Mouse (Mus musculus) forebrain, embryonic 13.5 days (tissue): Measurements from ENCODE around the gene Top3a. TPM values are rescaled to one million over a fixed set of nuclear protein-coding genes. Genes with fewer than 3 reads are reported as not detected.
"Not testable (repeated sequence)": the region's sequence is repeated elsewhere in the genome, so short reads cannot be mapped to it uniquely, and the experiment has no call there.

Source experiments
- ATAC-seq: fragments of 200-750 bp; cut with Nextera tagmentation; 2 replicates; pipeline ENCODE4 v1.8.0; 2017
- H3K27ac ChIP-seq: fragments of 300-500 bp; sonication (generic); 2 replicates; pipeline ENCODE4 v1.5.1; 2015; ENCODE audit warnings: inconsistent platforms, mild to moderate bottlenecking, moderate library complexity
- H3K27me3 ChIP-seq: fragments of 300-500 bp; sonication (generic); 2 replicates; pipeline ENCODE4 v1.6.1; 2015; ENCODE audit warnings: mild to moderate bottlenecking, inconsistent platforms
- H3K36me3 ChIP-seq: fragments of 300-500 bp; sonication (generic); 2 replicates; pipeline ENCODE4 v1.6.1; 2015; ENCODE audit warnings: mild to moderate bottlenecking, inconsistent platforms; ENCODE audit not compliant: poor library complexity, severe bottlenecking
- H3K4me1 ChIP-seq: fragments of 300-500 bp; sonication (generic); 2 replicates; pipeline ENCODE4 v1.6.1; 2015; ENCODE audit warnings: inconsistent platforms
- H3K4me2 ChIP-seq: fragments of 300-500 bp; sonication (generic); 2 replicates; pipeline ENCODE4 v1.6.1; 2015; ENCODE audit warnings: inconsistent platforms, mild to moderate bottlenecking, moderate library complexity
- H3K4me3 ChIP-seq: fragments of 300-500 bp; sonication (generic); 2 replicates; pipeline ENCODE4 v1.5.1; 2015; ENCODE audit warnings: mild to moderate bottlenecking, inconsistent platforms
- H3K9ac ChIP-seq: fragments of 300-500 bp; sonication (generic); 2 replicates; pipeline ENCODE4 v1.6.1; 2015; ENCODE audit warnings: mild to moderate bottlenecking, inconsistent platforms
- H3K9me3 ChIP-seq: fragments of 300-500 bp; sonication (generic); replicated peaks from 2 replicates; pipeline ENCODE4 v1.6.1; 2016; ENCODE audit warnings: inconsistent platforms
- WGBS: fragments of 180-500 bp; shearing (Covaris S2); methylation state at CpG from one replicate; pipeline ENCODE4 v1.1.7; 2015; 5-methylcytosine and 5-hydroxymethylcytosine counted together
- polyA plus RNA-seq: library from polyadenylated mRNA; unstranded; fragments of >200 nt; fragmentation: Nextera tagmentation; extraction: Ambion mirVana; gene quantifications from 2 replicates; pipeline ENCODE4 v1.2.1, GENCODE M21; 2015

Top3a gene
- 14.2 and 15.7 TPM in 2 replicates for polyA plus RNA-seq

DNA sequence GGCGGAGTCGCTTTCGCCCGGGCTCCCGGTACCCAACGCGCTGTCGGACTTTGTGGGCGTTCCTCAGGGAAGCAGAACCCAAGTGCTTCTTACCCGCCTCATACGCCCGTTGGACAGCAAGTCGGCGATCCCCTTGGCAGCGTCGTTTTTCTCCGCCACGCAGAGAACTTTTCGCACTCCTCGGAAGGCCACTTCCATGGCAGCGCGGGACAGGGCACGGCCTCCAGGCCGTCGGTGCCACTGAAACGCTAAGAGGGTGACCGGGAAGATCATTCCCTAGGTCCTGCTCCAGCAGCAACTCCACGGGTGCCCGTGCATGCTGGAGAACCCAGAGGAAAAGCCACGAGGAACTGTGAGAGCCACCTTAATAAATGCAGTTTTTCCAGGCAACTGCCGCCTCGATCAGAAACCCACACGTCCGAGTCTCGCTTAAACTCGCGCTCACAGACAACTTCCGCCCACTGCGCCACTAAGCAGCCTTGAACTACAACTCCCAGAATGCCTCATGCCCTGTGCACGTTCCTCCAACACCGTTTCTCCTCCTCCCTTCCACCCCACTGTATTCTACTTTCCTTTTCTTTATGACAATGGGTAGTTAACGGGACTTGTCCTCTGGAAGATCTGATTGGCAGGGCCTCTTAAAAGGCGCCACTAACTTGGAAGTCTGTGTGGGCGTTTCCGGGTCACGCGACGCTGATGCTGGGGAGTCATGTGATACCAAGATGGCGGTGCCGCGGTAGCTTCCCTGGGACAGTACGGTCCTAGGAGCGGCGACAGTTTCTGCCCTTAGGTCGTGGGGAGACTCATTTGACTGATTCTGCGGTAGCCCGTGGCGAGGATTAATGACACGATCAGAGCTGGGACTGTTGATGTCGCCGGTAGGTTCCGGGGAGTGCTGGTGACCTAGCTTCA lies at the start of gene Top3a, which contains the start of gene Smcr8:
Top3a (minus strand) TSS at position 537 of the 912 bp plus-strand sequence.
Smcr8 (plus strand) TSS at position 696 of the 912 bp plus-strand sequence.
- H3K4me2 ChIP-seq = peak within 1 kb of the TSS; percentile 86
- H3K4me1 ChIP-seq = peaks cover 69% of the 10 kb centered on the region
- no peaks in the 10 kb centered on the region for H3K27me3 ChIP-seq
- peaks cover 26% of the 10 kb centered on the region for H3K36me3 ChIP-seq
- no peaks in the 10 kb centered on the region for H3K9me3 ChIP-seq
- under 1% methylated on average over 62 of the region's 62 CpGs for WGBS
- peak within 1 kb of the TSS; percentile 91 for H3K4me3 ChIP-seq
- H3K27ac ChIP-seq = peak within 1 kb of the TSS; percentile 70
- peak within 1 kb of the TSS; percentile 80 for H3K9ac ChIP-seq
- peak; percentile 99 for ATAC-seq

DNA sequence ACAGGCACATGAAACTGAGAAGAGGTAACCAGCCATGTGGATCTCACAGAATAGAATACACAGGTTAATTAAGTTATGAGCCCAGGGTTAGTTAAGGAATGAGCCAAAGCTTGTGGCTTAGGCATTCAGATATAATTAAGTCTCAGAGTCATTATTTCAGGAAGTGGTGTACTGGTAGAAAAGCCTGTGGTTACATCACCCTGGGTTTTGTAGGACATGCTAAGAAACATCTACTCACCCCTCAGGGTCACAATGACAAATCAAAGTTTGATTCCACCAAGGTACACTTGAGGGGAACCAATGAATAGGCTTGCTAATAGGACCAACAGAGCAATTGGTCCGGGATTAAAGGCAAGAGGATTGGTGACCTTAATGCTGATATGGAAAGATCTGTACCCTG lies 49.5 kb upstream of the Top3a start:
- Histone ChIP-seq H3K9me3 (no peaks in the 10 kb centered on the region), H3K27me3 (no peaks in the 10 kb centered on the region; the same call in 1 of the 2 replicates), H3K27ac (no peak overlapping the region), H3K4me2 (no peak overlapping the region), H3K4me3 (no peak overlapping the region), H3K9ac (no peak overlapping the region), H3K36me3 (no peaks in the 10 kb centered on the region), H3K4me1 (peaks cover 7% of the 10 kb centered on the region)
- ATAC-seq = no peak
- WGBS = 35% methylated on average over 1 of the region's 1 CpGs

DNA sequence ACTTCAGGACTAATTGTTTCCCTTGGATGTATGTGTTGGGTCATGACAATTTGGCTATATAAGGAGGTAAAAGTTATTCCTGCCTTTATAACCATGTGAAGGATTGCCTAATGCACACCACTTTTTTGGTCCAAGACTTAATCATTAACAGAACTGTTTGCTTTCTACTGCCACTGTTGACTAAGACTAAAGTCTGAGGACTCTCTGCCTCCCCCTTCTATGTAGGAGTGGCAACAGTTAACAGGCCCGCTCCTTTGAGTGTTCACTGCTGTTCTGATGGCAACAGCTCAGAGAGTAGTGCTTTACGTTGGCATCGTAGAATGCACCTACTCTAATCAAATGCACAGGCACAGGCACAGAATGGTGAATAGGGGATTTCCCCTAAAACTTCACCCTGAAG lies 48.0 kb upstream of the Top3a start:
- WGBS = 91% methylated on average over 3 of the region's 3 CpGs
- no peaks in the 10 kb centered on the region for H3K9me3 ChIP-seq
- no peak overlapping the region for H3K27ac ChIP-seq
- no peak overlapping the region for H3K9ac ChIP-seq
- H3K27me3 ChIP-seq = no peaks in the 10 kb centered on the region; the same call in 1 of the 2 replicates
- no peak overlapping the region for H3K4me2 ChIP-seq
- no peak overlapping the region for H3K4me3 ChIP-seq
- H3K4me1 ChIP-seq = no peaks in the 10 kb centered on the region
- no peaks in the 10 kb centered on the region for H3K36me3 ChIP-seq
- ATAC-seq = no peak

DNA sequence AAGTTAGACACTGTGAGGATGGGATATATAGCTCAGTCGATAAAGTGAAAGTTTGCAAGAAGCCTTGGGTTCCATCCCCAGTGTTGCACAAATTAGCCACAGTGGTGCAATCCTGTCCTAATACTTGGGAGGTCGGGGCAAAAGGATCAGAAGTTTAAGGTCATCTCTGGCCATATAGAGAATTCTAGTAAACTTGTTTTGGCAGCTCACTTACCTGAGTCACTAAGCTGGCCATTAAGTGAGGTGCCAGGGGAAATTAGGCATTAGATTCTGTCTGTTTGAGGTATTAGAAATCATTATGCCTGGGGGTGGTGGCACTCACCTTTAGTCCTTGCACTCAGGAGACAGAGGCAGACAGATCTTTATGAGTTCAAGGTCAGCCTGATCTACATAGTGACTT lies 46.6 kb upstream of the Top3a start:
- Histone ChIP-seq H3K4me2 (no peak overlapping the region), H3K27ac (no peak overlapping the region), H3K4me3 (no peak overlapping the region), H3K9me3 (no peaks in the 10 kb centered on the region), H3K4me1 (no peaks in the 10 kb centered on the region), H3K9ac (no peak overlapping the region), H3K27me3 (no peaks in the 10 kb centered on the region; the same call in 1 of the 2 replicates), H3K36me3 (no peaks in the 10 kb centered on the region)
- 71% methylated on average over 2 of the region's 2 CpGs for WGBS
- ATAC-seq = no peak

DNA sequence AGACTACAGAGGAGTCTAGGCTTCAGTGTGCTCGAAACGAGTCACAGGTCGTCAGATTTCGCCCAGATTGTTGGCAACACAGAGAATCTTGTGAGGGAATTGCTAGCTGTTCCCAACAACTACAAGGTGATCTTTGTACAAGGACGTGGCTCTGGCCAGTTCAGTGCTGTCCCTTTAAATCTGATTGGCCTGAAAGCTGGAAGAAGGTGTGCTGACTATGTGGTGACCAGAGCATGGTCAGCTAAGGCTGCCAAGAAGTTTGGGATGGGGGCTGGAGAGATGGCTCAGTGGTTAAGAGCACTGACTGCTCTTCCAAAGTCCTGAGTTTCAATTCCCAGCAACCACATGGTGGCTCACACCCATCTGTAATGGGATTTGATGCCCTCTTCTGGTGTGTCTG lies 39.2 kb upstream of the Top3a start:
- Histone ChIP-seq H3K36me3 (no peaks in the 10 kb centered on the region), H3K4me2 (no peak overlapping the region), H3K27me3 (peaks cover 8% of the 10 kb centered on the region; the same call in 1 of the 2 replicates), H3K27ac (no peak overlapping the region), H3K4me3 (no peak overlapping the region), H3K4me1 (no peaks in the 10 kb centered on the region), H3K9ac (no peak overlapping the region), H3K9me3 (no peaks in the 10 kb centered on the region)
- WGBS = 70% methylated on average over 5 of the region's 5 CpGs
- no peak for ATAC-seq

DNA sequence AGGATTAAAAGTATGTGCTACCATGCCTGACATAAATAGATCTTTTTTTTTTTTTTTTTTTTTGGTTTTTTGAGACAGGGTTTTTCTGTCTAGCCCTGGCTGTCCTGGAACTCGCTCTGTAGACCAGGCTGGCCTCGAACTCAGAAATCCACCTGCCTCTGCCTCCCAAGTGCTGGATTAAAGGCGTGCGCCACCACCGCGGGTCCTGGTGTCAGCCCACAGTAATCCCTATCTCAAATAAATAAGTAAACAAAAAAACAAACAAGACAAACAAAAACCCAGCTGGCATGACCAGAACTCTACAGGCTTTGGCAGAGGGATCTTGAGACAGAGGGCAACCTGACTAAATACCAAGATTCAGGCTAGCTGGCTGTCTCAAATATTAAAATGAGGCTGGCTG lies 34.5 kb upstream of the Top3a start, which contains the start of gene Shmt1:
Shmt1 (minus strand) TSS at position 101 of the 400 bp plus-strand sequence.
- not testable (repeated sequence) for H3K9me3 ChIP-seq, H3K36me3 ChIP-seq, H3K27me3 ChIP-seq, H3K27ac ChIP-seq, ATAC-seq
- Histone ChIP-seq H3K4me1 (peaks cover 28% of the 10 kb centered on the region), H3K4me3 (peak within 1 kb of the TSS; percentile 49), H3K9ac (peak within 1 kb of the TSS; percentile 27), H3K4me2 (peak within 1 kb of the TSS; percentile 83)
- WGBS = 30% methylated on average over 6 of the region's 6 CpGs

DNA sequence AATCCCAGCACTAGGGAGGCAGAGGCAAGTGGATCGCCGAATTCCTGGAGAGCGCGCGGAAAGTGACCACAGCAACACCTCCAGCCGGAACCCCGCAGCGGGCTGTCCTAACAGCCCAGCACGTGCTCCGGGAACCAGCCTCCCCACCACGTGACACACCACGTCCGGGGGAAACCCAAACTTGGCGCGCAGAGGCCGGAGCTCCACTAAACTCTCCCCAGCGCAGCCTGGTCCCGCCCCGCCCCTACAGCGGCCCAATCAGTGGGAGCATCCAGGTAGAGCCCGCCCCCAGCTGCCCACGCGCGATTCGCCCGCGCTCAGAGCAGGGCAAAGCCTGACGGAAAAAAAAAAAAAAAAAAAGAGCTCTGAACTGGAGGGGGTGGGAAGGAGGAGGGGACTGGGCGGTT lies 33.9 kb upstream of the Top3a start:
- Histone ChIP-seq H3K4me2 (peak overlapping the region; percentile 83), H3K9ac (peak overlapping the region; percentile 27), H3K4me3 (peak overlapping the region; percentile 49), H3K36me3 (no peaks in the 10 kb centered on the region), H3K27me3 (no peaks in the 10 kb centered on the region), H3K9me3 (no peaks in the 10 kb centered on the region), H3K27ac (no peak overlapping the region), H3K4me1 (peaks cover 28% of the 10 kb centered on the region)
- peak; percentile 100 for ATAC-seq
- WGBS = under 1% methylated on average over 29 of the region's 29 CpGs

DNA sequence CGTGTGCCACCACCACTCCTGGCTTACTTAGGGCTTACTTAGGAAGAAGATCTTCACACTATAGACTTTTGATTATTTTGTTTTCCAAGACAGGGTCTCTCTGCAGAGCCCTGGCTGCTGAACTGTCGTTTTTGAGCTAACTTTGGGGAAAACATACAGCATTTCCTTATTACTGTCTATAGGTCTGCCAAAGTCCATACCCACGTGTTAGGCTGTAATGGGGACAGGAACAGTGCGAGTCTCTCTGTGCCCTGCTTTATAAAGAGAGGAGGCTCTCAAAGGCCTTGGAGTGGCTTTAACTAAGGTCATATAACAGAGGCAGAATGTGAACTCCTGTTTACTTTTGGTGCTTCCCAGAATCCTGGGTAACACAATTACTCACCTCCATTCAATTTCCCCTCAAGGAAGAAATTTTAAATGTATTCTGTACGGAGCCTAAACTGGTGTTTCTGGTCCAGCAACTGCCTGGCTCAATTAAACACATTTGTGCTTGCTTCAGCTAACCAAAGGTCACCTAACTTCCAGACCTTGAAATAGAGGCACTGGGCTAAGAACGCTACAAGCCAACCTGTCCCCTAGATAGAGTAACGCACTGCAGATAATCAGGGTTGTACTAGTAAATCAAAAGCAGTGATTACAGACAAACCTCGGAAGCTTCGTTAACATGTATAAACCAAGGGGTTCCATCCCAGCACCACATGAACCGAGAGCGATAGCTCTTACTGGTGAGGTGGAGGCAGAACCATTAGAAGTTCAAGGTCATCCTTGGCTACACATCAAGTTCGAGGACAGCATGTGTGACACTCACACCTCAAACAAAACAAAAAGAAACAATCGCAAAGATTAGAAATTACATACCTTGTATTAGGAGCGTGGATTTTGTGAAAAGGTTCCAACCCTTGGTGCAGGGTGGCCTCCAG lies 33.1 kb upstream of the Top3a start:
- H3K27ac ChIP-seq = no peak overlapping the region
- H3K4me2 ChIP-seq = peak overlapping the region; percentile 83
- no peaks in the 10 kb centered on the region for H3K27me3 ChIP-seq
- ATAC-seq = no peak
- H3K9me3 ChIP-seq = no peaks in the 10 kb centered on the region
- H3K9ac ChIP-seq = peak overlapping the region; percentile 27
- H3K4me3 ChIP-seq = peak overlapping the region; percentile 49
- H3K36me3 ChIP-seq = no peaks in the 10 kb centered on the region
- WGBS = 17% methylated on average over 14 of the region's 14 CpGs
- peaks cover 28% of the 10 kb centered on the region for H3K4me1 ChIP-seq

DNA sequence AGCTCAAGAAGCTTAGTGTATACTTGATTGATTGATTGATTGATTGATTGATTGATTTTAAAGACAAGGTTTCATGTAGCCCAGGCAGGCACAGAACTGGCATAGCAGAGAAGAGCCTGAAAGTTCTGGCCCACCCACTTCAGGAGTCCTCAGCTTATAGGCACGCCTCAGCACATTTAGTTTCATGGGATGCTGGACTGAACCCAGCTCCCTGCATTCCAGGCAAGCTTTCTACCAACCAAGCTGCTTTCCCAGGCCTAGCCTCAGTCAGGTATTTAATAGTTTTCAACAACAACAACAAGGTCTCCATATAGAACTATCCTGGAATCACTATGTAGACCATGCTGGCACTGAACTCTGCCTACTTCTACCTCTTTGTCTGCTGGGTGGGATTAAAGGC lies 32.4 kb upstream of the Top3a start:
- H3K36me3 ChIP-seq = no peaks in the 10 kb centered on the region
- peak overlapping the region; percentile 49 for H3K4me3 ChIP-seq
- no peak overlapping the region for H3K27ac ChIP-seq
- no peaks in the 10 kb centered on the region for H3K9me3 ChIP-seq
- peaks cover 28% of the 10 kb centered on the region for H3K4me1 ChIP-seq
- no peaks in the 10 kb centered on the region for H3K27me3 ChIP-seq
- ATAC-seq = no peak
- peak overlapping the region; percentile 83 for H3K4me2 ChIP-seq
- H3K9ac ChIP-seq = 0 out of 2 replicates have a peak overlapping the region, but pooled peaks have one; percentile 27
- WGBS = 60% methylated on average over 1 of the region's 1 CpGs

DNA sequence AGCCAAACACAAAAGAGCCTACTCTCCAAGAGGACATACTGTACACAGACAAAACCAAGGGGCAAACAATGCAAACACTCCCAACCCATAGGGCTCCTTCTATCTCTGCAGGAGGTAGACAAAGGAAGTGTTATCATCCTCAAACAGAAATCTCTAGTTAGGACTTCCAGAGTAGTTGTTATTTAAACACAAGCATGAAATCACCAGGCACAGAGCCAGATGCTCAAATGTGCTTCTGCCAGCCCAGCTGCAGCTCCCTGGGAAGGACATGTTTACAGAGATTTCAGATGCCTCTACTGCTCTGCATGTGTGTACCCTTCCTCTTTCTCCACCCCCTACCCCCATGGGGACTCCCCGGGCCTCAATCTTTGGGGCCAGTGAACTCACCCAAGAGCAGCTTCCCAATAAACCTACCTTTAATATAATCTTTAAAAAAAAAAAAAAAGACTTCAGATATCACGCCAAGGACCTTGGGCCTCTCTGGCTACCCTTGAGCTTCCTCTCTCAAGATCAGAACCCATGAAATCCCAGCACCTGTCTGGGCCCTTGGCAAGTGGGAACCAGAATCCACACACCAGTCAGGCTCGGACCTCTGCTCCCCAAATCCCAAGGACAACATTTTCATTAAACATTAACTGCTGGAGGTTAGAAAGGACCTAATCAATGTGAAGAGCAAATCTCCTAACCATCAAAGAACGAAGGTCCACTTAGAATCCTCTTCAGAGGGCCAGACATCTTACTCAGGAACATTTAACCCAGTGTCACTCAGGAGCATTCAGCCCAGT lies 31.3 kb upstream of the Top3a start:
- H3K9ac ChIP-seq = 0 out of 2 replicates have a peak overlapping the region, but pooled peaks have one; percentile 8
- no peak for ATAC-seq
- H3K4me2 ChIP-seq = 0 out of 2 replicates have a peak overlapping the region, but pooled peaks have one; percentile 0
- H3K27ac ChIP-seq = no peak overlapping the region
- peaks cover 28% of the 10 kb centered on the region for H3K4me1 ChIP-seq
- no peak overlapping the region for H3K4me3 ChIP-seq
- 87% methylated on average over 4 of the region's 4 CpGs for WGBS
- H3K9me3 ChIP-seq = no peaks in the 10 kb centered on the region
- H3K36me3 ChIP-seq = peaks cover 4% of the 10 kb centered on the region
- no peaks in the 10 kb centered on the region for H3K27me3 ChIP-seq

DNA sequence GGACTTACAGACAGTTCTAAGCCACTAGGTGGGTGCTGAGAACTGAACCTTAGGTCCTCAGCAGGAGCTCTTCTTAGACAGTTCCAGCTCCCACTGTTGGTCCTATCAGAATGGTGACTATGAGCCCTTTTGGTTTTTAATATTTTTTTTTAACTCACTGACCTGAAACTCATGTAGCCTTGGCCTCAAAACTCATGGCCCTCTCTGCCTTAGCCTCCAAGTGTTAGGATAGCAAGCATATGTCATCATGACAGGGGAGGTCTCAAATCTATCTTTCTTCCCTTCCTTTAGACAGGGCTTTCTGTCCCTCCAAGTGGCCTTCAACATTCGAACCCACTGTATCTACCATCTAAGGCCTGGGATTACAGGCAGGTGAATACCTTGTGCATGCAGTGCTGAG lies 23.7 kb upstream of the Top3a start:
- H3K4me1 ChIP-seq = no peaks in the 10 kb centered on the region
- H3K4me3 ChIP-seq = no peak overlapping the region
- WGBS = 100% methylated on average over 1 of the region's 1 CpGs
- H3K36me3 ChIP-seq = peaks cover 55% of the 10 kb centered on the region
- no peak for ATAC-seq
- H3K9ac ChIP-seq = no peak overlapping the region
- no peak overlapping the region for H3K4me2 ChIP-seq
- H3K27ac ChIP-seq = no peak overlapping the region
- no peaks in the 10 kb centered on the region for H3K27me3 ChIP-seq
- H3K9me3 ChIP-seq = no peaks in the 10 kb centered on the region
